ENCODE assay signal across 36 mouse cellular contexts in genomic region chr4:140789983-140790382, GRCm38 (mm10). TPM values are rescaled to one million over a fixed set of nuclear protein-coding genes. Genes with fewer than 3 reads are reported as not detected.
A peak's percentile ranks its signal among the peaks of the same experiment; 100 is the strongest.
DNase-seq lines count a peak whose midpoint lies in the region; ATAC-seq and TF ChIP-seq lines count a peak whose summit lies in the region.
"Had no signal": no experiment of that assay in that cellular context is flagged by ENCODE, and none has a peak within 500 bp of the region (broad histone marks: within the 10 kb centered on the region; RNA-seq: fewer than 3 reads in every experiment).

No protein-coding gene starts in this region.

- no peaks in the 10 kb centered on the region for H3K27me3 ChIP-seq in heart, postnatal 0 days (ENCODE audit: control insufficient read depth, insufficient read depth, low read length)
- 0 out of 2 replicates have a peak, but pooled peaks cover 3% of the 10 kb centered on the region for H3K27me3 ChIP-seq in limb, embryonic 10.5 days (ENCODE audit: low read depth, poor library complexity, severe bottlenecking)
- H3K27me3 ChIP-seq: hindbrain, embryonic 15.5 days; midbrain, embryonic 13.5 days; neural tube, embryonic 13.5 days had no signal

- 73% methylated on average over 4 of the region's 4 CpGs for WGBS in heart, postnatal 0 days
- WGBS in limb, embryonic 10.5 days: 82% methylated on average over 4 of the region's 4 CpGs

- no peak overlapping the region for H3K4me3 ChIP-seq in heart, postnatal 0 days (ENCODE audit: low read depth, low read length)
- H3K4me3 ChIP-seq in limb, embryonic 10.5 days: no peak overlapping the region
- H3K4me3 ChIP-seq: erythroblast, embryonic 14.5 days; gastrocnemius, adult 2 months; hindbrain, embryonic 10.5 days; hindbrain, embryonic 15.5 days; midbrain, embryonic 13.5 days; neural tube, embryonic 13.5 days had no signal

- H3K4me1 ChIP-seq in heart, postnatal 0 days (ENCODE audit: control insufficient read depth, insufficient read depth): no peaks in the 10 kb centered on the region
- peaks cover 15% of the 10 kb centered on the region for H3K4me1 ChIP-seq in limb, embryonic 10.5 days
- H3K4me1 ChIP-seq: hindbrain, embryonic 15.5 days; midbrain, embryonic 13.5 days; neural tube, embryonic 13.5 days had no signal

- TF ChIP-seq EP300 in heart, postnatal 0 days (IDR thresholded peaks at IDR 0.05; ENCODE audit: low read depth): no peak

- TF ChIP-seq CTCF in heart, postnatal 0 days (IDR thresholded peaks at IDR 0.05; ENCODE audit: low read depth): no peak

- H3K4me2 ChIP-seq in heart, postnatal 0 days (ENCODE audit: low read depth, low read length): no peak overlapping the region
- H3K4me2 ChIP-seq: hindbrain, embryonic 15.5 days; midbrain, embryonic 13.5 days; neural tube, embryonic 13.5 days had no signal

- no peak overlapping the region for H3K27ac ChIP-seq in heart, postnatal 0 days (ENCODE audit: low read depth)
- peak overlapping the region; percentile 43 for H3K27ac ChIP-seq in limb, embryonic 10.5 days
- H3K27ac ChIP-seq: gastrocnemius, adult 2 months; hindbrain, embryonic 15.5 days; liver, embryonic 14.5 days; macrophage; midbrain, embryonic 13.5 days; neural tube, embryonic 13.5 days had no signal

- H3K9me3 ChIP-seq in heart, postnatal 0 days (replicated peaks; ENCODE audit: control insufficient read depth, low read length): no peaks in the 10 kb centered on the region
- no peaks in the 10 kb centered on the region for H3K9me3 ChIP-seq in limb, embryonic 10.5 days (replicated peaks)
- H3K9me3 ChIP-seq: hindbrain, embryonic 10.5 days; hindbrain, embryonic 15.5 days; midbrain, embryonic 13.5 days had no signal

- H3K9ac ChIP-seq in heart, postnatal 0 days (replicated peaks; ENCODE audit: low read depth, low read length): 0 out of 2 replicates have a peak overlapping the region, but pooled peaks have one; percentile 26
- H3K9ac ChIP-seq: hindbrain, embryonic 15.5 days; liver, embryonic 14.5 days; midbrain, embryonic 13.5 days; neural tube, embryonic 13.5 days had no signal

- DNase-seq in heart, postnatal 0 days (ENCODE audit: low spot score): no peak
- no peak for DNase-seq in heart, adult 9 months (ENCODE audit: low spot score in 2 of 2)
- DNase-seq in kidney, postnatal 10 days: peak; percentile 44
- no peak for DNase-seq in kidney, adult 9 months
- no peak for DNase-seq in limb, embryonic 10.5 days (ENCODE audit: low spot score)
- peak; percentile 67 for DNase-seq in ovary, postnatal 14 days (ENCODE audit: low spot score)
- no peak for DNase-seq in B cell, adult 2 months
- DNase-seq: adrenal gland, postnatal 25 days; cerebellum, adult 11-12 months; cerebellum, adult 9-11 months; gastrocnemius, adult 2 months; gastrocnemius, postnatal 36 days; layer of hippocampus, postnatal 36 days; left cerebral cortex, postnatal 4 days; liver; lung, adult 2 months; lung, postnatal 10 days; right cerebral cortex, adult 18-20 months; spleen, adult 18-20 months; thymus, adult 2 months; thymus, postnatal 4 days had no signal

- no peak for ATAC-seq in heart, postnatal 0 days (ENCODE audit: insufficient read depth, low read depth)
- ATAC-seq: forebrain, embryonic 16.5 days; inflammation-experienced regulatory T-cells, adult 6 months had no signal

- no peaks in the 10 kb centered on the region for H3K36me3 ChIP-seq in heart, postnatal 0 days (replicated peaks; ENCODE audit: control insufficient read depth, insufficient read depth, low read length)
- no peaks in the 10 kb centered on the region for H3K36me3 ChIP-seq in limb, embryonic 10.5 days
- H3K36me3 ChIP-seq: hindbrain, embryonic 10.5 days; hindbrain, embryonic 15.5 days; midbrain, embryonic 13.5 days; neural tube, embryonic 13.5 days had no signal

RNA-seq across cellular contexts. Expression of gene Padi4, which starts 15.9 kb away (rescaled TPM):
- 2.4 and 2.7 TPM in 2 replicates for total RNA-seq in heart, postnatal 0 days (2014; rRNA removed; ENCODE audit: low replicate concordance)
- 1.1 and 1.2 TPM in 2 replicates for polyA plus RNA-seq in heart, postnatal 0 days (2015; fragmentation: Nextera tagmentation; extraction: Ambion mirVana)
- 0.08 TPM in 1 of 2 replicates, not detected in the other for polyA plus RNA-seq in limb, embryonic 10.5 days (2016; fragmentation: Nextera tagmentation; extraction: Ambion mirVana)
- total RNA-seq: gastrocnemius, adult 2 months; layer of hippocampus, postnatal 36 days; left cerebral cortex, postnatal 4 days had no signal
- polyA plus RNA-seq: erythroblast, embryonic 14.5 days had no signal

RNA-seq across cellular contexts. Expression of gene Padi3, which starts 20.5 kb away (rescaled TPM):
- total RNA-seq in heart, postnatal 0 days (2014; rRNA removed; ENCODE audit: low replicate concordance): 0.04 TPM in 1 of 2 replicates, not detected in the other
- polyA plus RNA-seq in heart, postnatal 0 days (2015; fragmentation: Nextera tagmentation; extraction: Ambion mirVana): 0.11 TPM in 2 replicates
- polyA plus RNA-seq in limb, embryonic 10.5 days (2016; fragmentation: Nextera tagmentation; extraction: Ambion mirVana): 1.3 and 1.5 TPM in 2 replicates
- total RNA-seq: adrenal gland, adult 18-20 months; adrenal gland, postnatal 25 days; layer of hippocampus, postnatal 36 days; left cerebral cortex, postnatal 4 days had no signal
- polyA plus RNA-seq: erythroblast, embryonic 14.5 days; forebrain, embryonic 11.5 days; forebrain, embryonic 16.5 days; hindbrain, embryonic 15.5 days; inflammation-experienced regulatory T-cells, adult 6 months; large intestine, adult 2 months; neural tube, embryonic 13.5 days had no signal

RNA-seq across cellular contexts. Expression of gene Padi6, which starts 47.5 kb away (rescaled TPM):
- not detected in 2 replicates for total RNA-seq in heart, postnatal 0 days (2014; rRNA removed; ENCODE audit: low replicate concordance)
- 0.07 TPM in 1 of 2 replicates, not detected in the other for polyA plus RNA-seq in heart, postnatal 0 days (2015; fragmentation: Nextera tagmentation; extraction: Ambion mirVana)
- not detected in 2 replicates for polyA plus RNA-seq in limb, embryonic 10.5 days (2016; fragmentation: Nextera tagmentation; extraction: Ambion mirVana)
- total RNA-seq: adrenal gland, adult 18-20 months; gastrocnemius, adult 2 months; gastrocnemius, postnatal 36 days; heart, adult 18-20 months; layer of hippocampus, postnatal 36 days; megakaryocyte-erythroid progenitor cell, adult 5-6 weeks had no signal
- polyA plus RNA-seq: embryonic facial prominence, embryonic 14.5 days; erythroblast, embryonic 14.5 days; forebrain, embryonic 16.5 days; hindbrain, embryonic 10.5 days; hindbrain, embryonic 15.5 days; inflammation-experienced regulatory T-cells, adult 6 months; large intestine, adult 2 months; liver, embryonic 14.5 days; lung, adult 2 months; macrophage; midbrain, embryonic 13.5 days; neural tube, embryonic 13.5 days had no signal

RNA-seq across cellular contexts. Expression of gene Padi1, which starts 55.6 kb away (rescaled TPM):
- not detected in 2 replicates for total RNA-seq in heart, postnatal 0 days (2014; rRNA removed; ENCODE audit: low replicate concordance)
- 0.04 TPM in 1 of 2 replicates, not detected in the other for polyA plus RNA-seq in heart, postnatal 0 days (2015; fragmentation: Nextera tagmentation; extraction: Ambion mirVana)
- polyA plus RNA-seq in limb, embryonic 10.5 days (2016; fragmentation: Nextera tagmentation; extraction: Ambion mirVana): 0.36 and 0.44 TPM in 2 replicates
- total RNA-seq: adrenal gland, adult 18-20 months; adrenal gland, postnatal 25 days; layer of hippocampus, postnatal 36 days had no signal
- polyA plus RNA-seq: erythroblast, embryonic 14.5 days; forebrain, embryonic 11.5 days; forebrain, embryonic 16.5 days; macrophage; midbrain, embryonic 13.5 days had no signal

Comparison
In these comparisons a context has a peak if more than half of its experiments do, and no peak if none do; other contexts are left out.
1. DNase-seq: peak in kidney, postnatal 10 days (single experiment) and ovary, postnatal 14 days (single experiment); none in heart, postnatal 0 days (single experiment), heart, adult 9 months (0 of 2), kidney, adult 9 months (single experiment), limb, embryonic 10.5 days (single experiment) and B cell, adult 2 months (0 of 2).